Mouse (Mus musculus): ENCODE data around the gene Fbxl17. TPM values are rescaled to one million over a fixed set of nuclear protein-coding genes. Genes with fewer than 3 reads are reported as not detected.

Fbxl17 gene
- polyA plus RNA-seq, 1 experiment from 2014 or later: 3.7 TPM

- Histone ChIP-seq H3K36me3 (peaks cover 10% of the 10 kb centered on the region; the same call in 1 of the 2 replicates), H3K9me3 (replicated peaks) (no peaks in the 10 kb centered on the region), H3K4me3 (peak overlapping the region; percentile 90; the same call in 1 of the 2 replicates), H3K27me3 (ENCODE audit: low read depth, poor library complexity, severe bottlenecking) (no peaks in the 10 kb centered on the region), H3K27ac (replicated peaks) (no peak overlapping the region), H3K4me1 (peaks cover 41% of the 10 kb centered on the region)
- DNase-seq (ENCODE audit: low spot score): no peak
- WGBS: 91% methylated on average over 6 of the region's 6 CpGs
Measured at GRCm38 (mm10) chr17:63497206-63497731, 2.5 kb downstream of the Fbxl17 start.

GRCm38 (mm10) chr17:63496153-63496552 lies 3.7 kb downstream of the Fbxl17 start:
- Histone ChIP-seq H3K27ac (replicated peaks) (no peak overlapping the region), H3K27me3 (ENCODE audit: low read depth, poor library complexity, severe bottlenecking) (no peaks in the 10 kb centered on the region), H3K4me3 (no peak overlapping the region), H3K4me1 (peaks cover 41% of the 10 kb centered on the region), H3K9me3 (replicated peaks) (no peaks in the 10 kb centered on the region), H3K36me3 (0 out of 2 replicates have a peak, but pooled peaks cover under 1% of the 10 kb centered on the region)
- WGBS: 71% methylated on average over 5 of the region's 5 CpGs
- DNase-seq (ENCODE audit: low spot score): no peak

GRCm38 (mm10) chr17:63493876-63494580 lies 5.8 kb downstream of the Fbxl17 start:
- Histone ChIP-seq H3K4me3 (no peak overlapping the region), H3K4me1 (peaks cover 36% of the 10 kb centered on the region), H3K27ac (replicated peaks) (no peak overlapping the region), H3K9me3 (replicated peaks) (no peaks in the 10 kb centered on the region), H3K36me3 (peaks cover 9% of the 10 kb centered on the region), H3K27me3 (ENCODE audit: low read depth, poor library complexity, severe bottlenecking) (no peaks in the 10 kb centered on the region)
- 81% methylated on average over 7 of the region's 7 CpGs for WGBS
- no peak for DNase-seq (ENCODE audit: low spot score)

- peaks cover 17% of the 10 kb centered on the region for H3K36me3 ChIP-seq
- no peaks in the 10 kb centered on the region for H3K27me3 ChIP-seq (ENCODE audit: low read depth, poor library complexity, severe bottlenecking)
- H3K9me3 ChIP-seq (replicated peaks): no peaks in the 10 kb centered on the region
- no peak overlapping the region for H3K27ac ChIP-seq (replicated peaks)
- no peak overlapping the region for H3K4me3 ChIP-seq
- H3K4me1 ChIP-seq: peaks cover 30% of the 10 kb centered on the region
- DNase-seq (ENCODE audit: low spot score): peak; percentile 16
- 51% methylated on average over 5 of the region's 5 CpGs for WGBS
Measured at GRCm38 (mm10) chr17:63493274-63493673, 6.5 kb downstream of the Fbxl17 start.

- no peak for DNase-seq (ENCODE audit: low spot score)
- Histone ChIP-seq H3K27me3 (ENCODE audit: low read depth, poor library complexity, severe bottlenecking) (no peaks in the 10 kb centered on the region), H3K27ac (replicated peaks) (no peak overlapping the region), H3K36me3 (peaks cover 21% of the 10 kb centered on the region), H3K9me3 (replicated peaks) (no peaks in the 10 kb centered on the region), H3K4me3 (no peak overlapping the region), H3K4me1 (peaks cover 25% of the 10 kb centered on the region)
- 87% methylated on average over 8 of the region's 8 CpGs for WGBS
Measured at GRCm38 (mm10) chr17:63492665-63493273, 7.0 kb downstream of the Fbxl17 start.

- no peaks in the 10 kb centered on the region for H3K9me3 ChIP-seq (replicated peaks)
- peaks cover 45% of the 10 kb centered on the region for H3K36me3 ChIP-seq
- H3K27me3 ChIP-seq (ENCODE audit: low read depth, poor library complexity, severe bottlenecking): no peaks in the 10 kb centered on the region
- DNase-seq (ENCODE audit: low spot score): no peak
- 91% methylated on average over 4 of the region's 4 CpGs for WGBS
- H3K4me1 ChIP-seq: peaks cover 6% of the 10 kb centered on the region
- H3K4me3 ChIP-seq: no peak overlapping the region
- H3K27ac ChIP-seq (replicated peaks): no peak overlapping the region
Measured at GRCm38 (mm10) chr17:63489525-63489924, 10.3 kb downstream of the Fbxl17 start.

- Histone ChIP-seq H3K4me1 (peaks cover 15% of the 10 kb centered on the region), H3K27me3 (ENCODE audit: low read depth, poor library complexity, severe bottlenecking) (no peaks in the 10 kb centered on the region), H3K36me3 (no peaks in the 10 kb centered on the region), H3K9me3 (replicated peaks) (no peaks in the 10 kb centered on the region), H3K27ac (replicated peaks) (no peak overlapping the region), H3K4me3 (no peak overlapping the region)
- 11% methylated on average over 6 of the region's 6 CpGs for WGBS
- peak; percentile 46 for DNase-seq (ENCODE audit: low spot score)
Measured at GRCm38 (mm10) chr17:63467866-63468265, 32.0 kb downstream of the Fbxl17 start.

- Histone ChIP-seq H3K36me3 (no peaks in the 10 kb centered on the region), H3K4me1 (peaks cover 28% of the 10 kb centered on the region), H3K4me3 (no peak overlapping the region), H3K27ac (replicated peaks) (no peak overlapping the region), H3K9me3 (replicated peaks) (no peaks in the 10 kb centered on the region), H3K27me3 (ENCODE audit: low read depth, poor library complexity, severe bottlenecking) (no peaks in the 10 kb centered on the region)
- no peak for DNase-seq (ENCODE audit: low spot score)
- 93% methylated on average over 1 of the region's 1 CpGs for WGBS
Measured at GRCm38 (mm10) chr17:63465239-63465638, 34.6 kb downstream of the Fbxl17 start.

GRCm38 (mm10) chr17:63462512-63462911 lies 37.3 kb downstream of the Fbxl17 start:
- WGBS: 92% methylated on average over 7 of the region's 7 CpGs
- no peak overlapping the region for H3K4me3 ChIP-seq
- H3K27me3 ChIP-seq (ENCODE audit: low read depth, poor library complexity, severe bottlenecking): no peaks in the 10 kb centered on the region
- peaks cover 36% of the 10 kb centered on the region for H3K4me1 ChIP-seq
- H3K9me3 ChIP-seq (replicated peaks): no peaks in the 10 kb centered on the region; the same call in 1 of the 2 replicates
- DNase-seq (ENCODE audit: low spot score): no peak
- H3K36me3 ChIP-seq: peaks cover 5% of the 10 kb centered on the region; the same call in 1 of the 2 replicates
- peak overlapping the region; percentile 55; the same call in 1 of the 2 replicates for H3K27ac ChIP-seq (replicated peaks)

GRCm38 (mm10) chr17:63459712-63460495 lies 39.9 kb downstream of the Fbxl17 start:
- peak; percentile 53 for DNase-seq (ENCODE audit: low spot score)
- no peak overlapping the region for H3K4me3 ChIP-seq
- peaks cover 23% of the 10 kb centered on the region for H3K36me3 ChIP-seq
- no peaks in the 10 kb centered on the region; the same call in 1 of the 2 replicates for H3K9me3 ChIP-seq (replicated peaks)
- 48% methylated on average over 9 of the region's 9 CpGs for WGBS
- H3K27ac ChIP-seq (replicated peaks): peak overlapping the region; percentile 46
- H3K4me1 ChIP-seq: peaks cover 24% of the 10 kb centered on the region
- H3K27me3 ChIP-seq (ENCODE audit: low read depth, poor library complexity, severe bottlenecking): no peaks in the 10 kb centered on the region

GRCm38 (mm10) chr17:63458052-63458451 lies 41.8 kb downstream of the Fbxl17 start:
- H3K4me3 ChIP-seq: no peak overlapping the region
- H3K4me1 ChIP-seq: peaks cover 25% of the 10 kb centered on the region
- no peaks in the 10 kb centered on the region; the same call in 1 of the 2 replicates for H3K9me3 ChIP-seq (replicated peaks)
- no peak overlapping the region for H3K27ac ChIP-seq (replicated peaks)
- 87% methylated on average over 3 of the region's 3 CpGs for WGBS
- H3K36me3 ChIP-seq: peaks cover 23% of the 10 kb centered on the region
- DNase-seq (ENCODE audit: low spot score): no peak
- no peaks in the 10 kb centered on the region for H3K27me3 ChIP-seq (ENCODE audit: low read depth, poor library complexity, severe bottlenecking)

GRCm38 (mm10) chr17:63451311-63452006 lies 48.4 kb downstream of the Fbxl17 start:
- Histone ChIP-seq H3K27me3 (ENCODE audit: low read depth, poor library complexity, severe bottlenecking) (no peaks in the 10 kb centered on the region), H3K4me1 (peaks cover 22% of the 10 kb centered on the region), H3K36me3 (peaks cover 10% of the 10 kb centered on the region), H3K9me3 (replicated peaks) (no peaks in the 10 kb centered on the region; the same call in 1 of the 2 replicates), H3K4me3 (peak overlapping the region; percentile 9; the same call in 1 of the 2 replicates), H3K27ac (replicated peaks) (peak overlapping the region; percentile 76)
- no peak for DNase-seq (ENCODE audit: low spot score)
- WGBS: 74% methylated on average over 10 of the region's 10 CpGs

All from midbrain, embryonic 10.5 days (tissue).